Mouse (Mus musculus): ENCODE results near the gene 1190007I07Rik. TPM values are rescaled to one million over a fixed set of nuclear protein-coding genes. Genes with fewer than 3 reads are reported as not detected.

1190007I07Rik gene
- 30.9 and 34.5 TPM in 2 replicates for polyA plus RNA-seq (2015; fragmentation: Nextera tagmentation; extraction: Ambion mirVana)

- H3K9me3 ChIP-seq (ENCODE audit: control insufficient read depth, low read length): no peaks in the 10 kb centered on the region
- 0% methylated on average over 52 of the region's 61 CpGs for WGBS
- peak within 1 kb of the TSS; percentile 74 for H3K4me2 ChIP-seq (ENCODE audit: low read depth, low read length)
- peak; percentile 86 for ATAC-seq (ENCODE audit: low read depth)
- H3K27ac ChIP-seq (ENCODE audit: low read length): peak within 1 kb of the TSS; percentile 81
- peak within 1 kb of the TSS; percentile 74 for H3K4me3 ChIP-seq (ENCODE audit: low read length)
- H3K9ac ChIP-seq (ENCODE audit: low read length): peak within 1 kb of the TSS; percentile 85
- H3K36me3 ChIP-seq (ENCODE audit: control insufficient read depth, insufficient read depth, low read length): no peaks in the 10 kb centered on the region
- H3K27me3 ChIP-seq (ENCODE audit: control insufficient read depth, insufficient read depth, low read depth, low read length): no peaks in the 10 kb centered on the region
- peaks cover 4% of the 10 kb centered on the region for H3K4me1 ChIP-seq (replicated peaks; ENCODE audit: control insufficient read depth, insufficient read depth, low read length)
Measured at GRCm38 (mm10) chr10:82622671-82623552, at the start of gene 1190007I07Rik. Gene 1190007I07Rik, minus strand, starts transcription at chr10:82623228.

GRCm38 (mm10) chr10:82670205-82670604 is 47.2 kb upstream of the 1190007I07Rik start:
- Histone ChIP-seq H3K9ac (ENCODE audit: low read length) (no peak overlapping the region), H3K27ac (ENCODE audit: low read length) (no peak overlapping the region), H3K27me3 (ENCODE audit: control insufficient read depth, insufficient read depth, low read depth, low read length) (no peaks in the 10 kb centered on the region), H3K4me1 (replicated peaks; ENCODE audit: control insufficient read depth, insufficient read depth, low read length) (peaks cover 4% of the 10 kb centered on the region), H3K4me3 (ENCODE audit: low read length) (no peak overlapping the region), H3K9me3 (ENCODE audit: control insufficient read depth, low read length) (no peaks in the 10 kb centered on the region), H3K4me2 (ENCODE audit: low read depth, low read length) (no peak overlapping the region), H3K36me3 (ENCODE audit: control insufficient read depth, insufficient read depth, low read length) (no peaks in the 10 kb centered on the region)
- no peak for ATAC-seq (ENCODE audit: low read depth)
- WGBS: 64% methylated on average over 6 of the region's 6 CpGs

DNA sequence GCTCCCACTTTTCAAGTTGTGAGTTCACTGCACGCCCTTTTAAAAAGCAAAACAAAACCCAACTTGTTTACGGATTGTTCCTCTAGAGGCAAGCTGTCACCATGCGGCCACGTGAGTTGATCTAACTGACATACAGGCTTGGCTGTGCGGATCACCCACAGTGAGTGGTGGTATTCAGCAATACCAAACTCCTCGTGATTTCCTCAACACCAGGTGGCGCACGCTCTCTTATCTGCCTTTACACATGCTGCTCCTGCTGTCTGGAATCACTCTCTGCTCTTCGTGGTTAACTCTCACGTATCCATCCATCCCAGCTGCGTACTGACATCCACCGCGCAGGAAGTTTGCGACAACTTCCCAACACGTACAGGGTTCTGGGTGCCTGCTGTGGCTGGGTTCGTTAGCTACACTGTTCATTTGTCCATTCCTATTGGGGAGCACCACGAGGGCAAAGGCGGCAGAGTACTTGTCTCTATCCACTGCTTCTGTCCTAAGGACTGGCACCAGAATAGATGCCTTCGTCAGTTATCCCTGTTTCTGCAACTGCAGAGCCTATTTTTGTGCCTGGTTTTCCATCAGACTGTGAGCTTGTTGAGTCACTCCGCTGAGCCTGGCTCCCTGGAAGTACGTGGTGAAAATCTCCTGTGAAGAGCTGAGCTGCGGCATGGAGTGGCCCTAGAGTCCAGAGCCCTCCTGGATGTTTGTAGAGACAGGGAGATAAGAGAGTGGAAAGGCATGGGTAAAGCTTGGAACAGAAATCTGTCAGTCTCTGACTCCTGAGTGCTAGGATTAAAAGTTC is 43.6 kb upstream of the 1190007I07Rik start:
- ATAC-seq (ENCODE audit: low read depth): peak; percentile 94
- peaks cover 4% of the 10 kb centered on the region for H3K4me1 ChIP-seq (replicated peaks; ENCODE audit: control insufficient read depth, insufficient read depth, low read length)
- H3K4me2 ChIP-seq (ENCODE audit: low read depth, low read length): peak overlapping the region; percentile 58
- no peak overlapping the region for H3K27ac ChIP-seq (ENCODE audit: low read length)
- H3K4me3 ChIP-seq (ENCODE audit: low read length): peak overlapping the region; percentile 30
- H3K9me3 ChIP-seq (ENCODE audit: control insufficient read depth, low read length): no peaks in the 10 kb centered on the region
- 12% methylated on average over 22 of the region's 22 CpGs for WGBS
- no peaks in the 10 kb centered on the region for H3K27me3 ChIP-seq (ENCODE audit: control insufficient read depth, insufficient read depth, low read depth, low read length)
- no peaks in the 10 kb centered on the region for H3K36me3 ChIP-seq (ENCODE audit: control insufficient read depth, insufficient read depth, low read length)
- peak overlapping the region; percentile 56; the same call in 1 of the 2 replicates for H3K9ac ChIP-seq (ENCODE audit: low read length)

GRCm38 (mm10) chr10:82665951-82666350 is 42.9 kb upstream of the 1190007I07Rik start:
- Histone ChIP-seq H3K4me1 (replicated peaks; ENCODE audit: control insufficient read depth, insufficient read depth, low read length) (peaks cover 4% of the 10 kb centered on the region), H3K36me3 (ENCODE audit: control insufficient read depth, insufficient read depth, low read length) (no peaks in the 10 kb centered on the region), H3K4me3 (ENCODE audit: low read length) (no peak overlapping the region), H3K27me3 (ENCODE audit: control insufficient read depth, insufficient read depth, low read depth, low read length) (no peaks in the 10 kb centered on the region), H3K27ac (ENCODE audit: low read length) (no peak overlapping the region), H3K9ac (ENCODE audit: low read length) (no peak overlapping the region), H3K4me2 (ENCODE audit: low read depth, low read length) (no peak overlapping the region), H3K9me3 (ENCODE audit: control insufficient read depth, low read length) (no peaks in the 10 kb centered on the region)
- no peak for ATAC-seq (ENCODE audit: low read depth)
- 58% methylated on average over 3 of the region's 3 CpGs for whole genome bisulfite sequencing

GRCm38 (mm10) chr10:82663289-82663688 is 40.3 kb upstream of the 1190007I07Rik start:
- Histone ChIP-seq H3K4me1 (replicated peaks; ENCODE audit: control insufficient read depth, insufficient read depth, low read length) (peaks cover 4% of the 10 kb centered on the region), H3K27ac (ENCODE audit: low read length) (no peak overlapping the region), H3K27me3 (ENCODE audit: control insufficient read depth, insufficient read depth, low read depth, low read length) (no peaks in the 10 kb centered on the region), H3K4me2 (ENCODE audit: low read depth, low read length) (no peak overlapping the region), H3K9ac (ENCODE audit: low read length) (no peak overlapping the region), H3K36me3 (ENCODE audit: control insufficient read depth, insufficient read depth, low read length) (no peaks in the 10 kb centered on the region), H3K9me3 (ENCODE audit: control insufficient read depth, low read length) (no peaks in the 10 kb centered on the region), H3K4me3 (ENCODE audit: low read length) (no peak overlapping the region)
- WGBS: 75% methylated on average over 2 of the region's 2 CpGs
- ATAC-seq (ENCODE audit: low read depth): no peak

- H3K27me3 ChIP-seq (ENCODE audit: control insufficient read depth, insufficient read depth, low read depth, low read length): no peaks in the 10 kb centered on the region
- no peak for ATAC-seq (ENCODE audit: low read depth)
- H3K9me3 ChIP-seq (ENCODE audit: control insufficient read depth, low read length): no peaks in the 10 kb centered on the region
- H3K36me3 ChIP-seq (ENCODE audit: control insufficient read depth, insufficient read depth, low read length): no peaks in the 10 kb centered on the region
- 69% methylated on average over 14 of the region's 14 CpGs for WGBS
- no peak overlapping the region for H3K27ac ChIP-seq (ENCODE audit: low read length)
- no peak overlapping the region for H3K9ac ChIP-seq (ENCODE audit: low read length)
- no peak overlapping the region for H3K4me2 ChIP-seq (ENCODE audit: low read depth, low read length)
- H3K4me3 ChIP-seq (ENCODE audit: low read length): no peak overlapping the region
- peaks cover 4% of the 10 kb centered on the region for H3K4me1 ChIP-seq (replicated peaks; ENCODE audit: control insufficient read depth, insufficient read depth, low read length)
Measured at GRCm38 (mm10) chr10:82662267-82662990, 39.4 kb upstream of the 1190007I07Rik start.

- H3K4me1 ChIP-seq (replicated peaks; ENCODE audit: control insufficient read depth, insufficient read depth, low read length): peaks cover 3% of the 10 kb centered on the region
- H3K4me2 ChIP-seq (ENCODE audit: low read depth, low read length): no peak overlapping the region
- H3K36me3 ChIP-seq (ENCODE audit: control insufficient read depth, insufficient read depth, low read length): no peaks in the 10 kb centered on the region
- H3K9me3 ChIP-seq (ENCODE audit: control insufficient read depth, low read length): no peaks in the 10 kb centered on the region
- ATAC-seq (ENCODE audit: low read depth): no peak
- H3K27me3 ChIP-seq (ENCODE audit: control insufficient read depth, insufficient read depth, low read depth, low read length): no peaks in the 10 kb centered on the region
- 80% methylated on average over 8 of the region's 8 CpGs for WGBS
- no peak overlapping the region for H3K4me3 ChIP-seq (ENCODE audit: low read length)
- no peak overlapping the region for H3K9ac ChIP-seq (ENCODE audit: low read length)
- H3K27ac ChIP-seq (ENCODE audit: low read length): no peak overlapping the region
Measured at GRCm38 (mm10) chr10:82661820-82662219, 38.8 kb upstream of the 1190007I07Rik start.

DNA sequence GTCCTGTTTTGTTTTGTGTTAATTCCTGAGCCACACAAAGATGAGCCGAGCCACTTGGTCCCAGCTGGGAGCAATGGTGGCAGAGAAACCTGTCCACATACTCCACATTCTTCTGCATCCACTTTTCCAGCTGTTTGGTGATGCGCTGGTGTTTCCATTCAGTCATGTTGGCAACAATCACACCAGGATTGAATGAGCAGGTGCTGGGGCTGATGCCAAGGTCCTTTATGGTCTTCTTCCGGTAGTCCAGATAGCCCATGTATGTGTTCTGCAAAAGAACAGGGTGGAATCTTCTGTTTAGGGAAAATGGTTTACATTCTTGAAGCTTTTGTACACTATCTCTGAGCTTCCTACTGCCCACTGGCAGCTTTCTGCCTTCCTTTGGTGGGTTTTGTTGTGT is 31.6 kb upstream of the 1190007I07Rik start:
- ATAC-seq (ENCODE audit: low read depth): no peak
- Histone ChIP-seq H3K4me3 (ENCODE audit: low read length) (no peak overlapping the region), H3K27ac (ENCODE audit: low read length) (no peak overlapping the region), H3K4me2 (ENCODE audit: low read depth, low read length) (no peak overlapping the region), H3K36me3 (ENCODE audit: control insufficient read depth, insufficient read depth, low read length) (peaks cover 7% of the 10 kb centered on the region), H3K27me3 (ENCODE audit: control insufficient read depth, insufficient read depth, low read depth, low read length) (no peaks in the 10 kb centered on the region), H3K4me1 (replicated peaks; ENCODE audit: control insufficient read depth, insufficient read depth, low read length) (no peaks in the 10 kb centered on the region), H3K9ac (ENCODE audit: low read length) (no peak overlapping the region), H3K9me3 (ENCODE audit: control insufficient read depth, low read length) (no peaks in the 10 kb centered on the region)
- 77% methylated on average over 3 of the region's 3 CpGs for WGBS

Measured in lung, embryonic 16.5 days (tissue).